Mouse (Mus musculus) liver, embryonic 14 days (tissue): Measurements from ENCODE around the gene Cetn4. TPM values are rescaled to one million over a fixed set of nuclear protein-coding genes. Genes with fewer than 3 reads are reported as not detected.

Experiments
- polyA plus RNA-seq: library from polyadenylated mRNA; depleted of rRNA; stranded (reverse); fragments of >200 nt; gene quantifications from 2 replicates; pipeline ENCODE4 v1.2.3, GENCODE M21; 2012; rRNA removed

The Cetn4 gene
- 1.6 and 1.8 TPM in 2 replicates for polyA plus RNA-seq

DNA sequence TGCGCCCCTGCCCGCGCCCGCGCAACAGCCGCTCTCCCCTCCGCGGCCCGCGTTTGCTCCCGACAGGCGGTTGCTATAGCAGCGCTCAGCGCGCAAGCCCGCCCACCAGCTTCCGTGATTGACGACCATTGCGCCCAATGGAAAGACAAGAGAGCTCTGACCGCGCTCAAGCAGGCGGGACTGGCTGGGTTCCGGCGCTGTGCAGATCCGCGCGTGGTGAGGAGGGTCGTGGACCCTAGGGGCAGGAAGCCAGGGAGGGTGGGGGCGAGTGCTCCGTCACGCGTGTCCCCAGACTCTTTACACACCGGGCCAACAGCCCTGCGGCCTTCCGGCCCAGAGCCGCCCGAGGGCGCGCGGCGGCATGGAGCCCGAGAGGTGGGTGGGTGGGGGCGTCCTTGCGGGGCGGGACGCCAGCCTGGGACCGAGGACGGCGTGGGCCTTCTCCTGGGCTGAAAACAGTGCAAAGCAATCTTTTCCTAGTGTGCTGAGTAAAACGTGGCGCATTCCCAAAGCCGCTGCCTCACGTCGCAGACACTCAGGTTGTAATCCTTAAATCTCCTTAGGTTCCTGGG lies at the start of gene Cetn4, which contains the start of gene Bbs12:
Cetn4 (minus strand) TSS at position 339 of the 572 bp plus-strand sequence.
Bbs12 (plus strand) TSS at position 185 of the 572 bp plus-strand sequence.

DNA sequence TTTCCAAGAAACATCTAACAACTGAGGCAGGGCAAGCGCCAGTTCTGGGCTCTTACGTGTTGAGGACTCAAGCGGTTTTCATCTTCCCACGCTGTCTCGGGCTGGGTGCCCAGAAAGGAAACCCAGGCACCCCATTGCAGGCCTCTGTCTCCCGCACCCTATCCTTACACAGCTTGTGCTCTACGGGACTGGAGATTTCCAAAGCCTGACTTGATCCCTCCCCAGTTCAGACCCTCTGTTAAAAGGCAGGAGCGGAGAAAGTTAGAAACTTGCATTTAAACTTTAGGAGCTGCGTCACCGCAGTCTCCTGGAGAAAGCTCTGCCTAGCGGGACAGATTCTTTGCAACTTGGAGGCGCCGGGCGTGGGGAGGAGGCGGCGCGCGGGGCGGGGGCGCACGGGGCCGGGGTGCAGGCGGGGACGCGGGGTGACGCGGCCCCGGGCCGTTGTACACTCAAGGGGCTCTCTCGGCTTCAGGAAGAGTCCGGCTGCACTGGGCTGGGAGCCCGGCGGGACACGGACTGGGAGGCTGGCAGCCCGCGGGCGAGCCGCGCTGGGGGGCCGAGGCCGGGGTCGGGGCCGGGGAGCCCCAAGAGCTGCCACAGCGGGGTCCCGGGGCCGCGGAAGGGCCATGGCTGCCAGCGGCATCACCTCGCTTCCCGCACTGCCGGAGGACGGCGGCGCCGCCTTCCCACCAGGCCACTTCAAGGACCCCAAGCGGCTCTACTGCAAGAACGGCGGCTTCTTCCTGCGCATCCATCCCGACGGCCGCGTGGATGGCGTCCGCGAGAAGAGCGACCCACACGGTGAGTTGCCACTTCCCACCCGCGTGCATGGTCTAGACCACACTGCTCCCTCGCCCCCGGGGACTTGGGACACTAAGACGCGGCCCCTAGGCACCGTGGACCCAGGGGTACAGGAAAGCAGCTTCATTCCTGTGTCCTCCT lies 36.0 kb upstream of the Cetn4 start, which contains the start of gene Fgf2:
Fgf2 (plus strand) TSS at position 126 of the 945 bp plus-strand sequence.

Other genes with a start within 250 kb of the Cetn4 start
- gene Adad1, start 249.2 kb downstream of the Cetn4 start, polyA plus RNA-seq = 0.05 and 0.10 TPM in 2 replicates
- gene Il2, start 186.7 kb downstream of the Cetn4 start, polyA plus RNA-seq = 0.05 TPM in 1 of 2 replicates, not detected in the other
- gene Il21, start 80.1 kb downstream of the Cetn4 start, polyA plus RNA-seq = not detected in 2 replicates
- 1.8 and 2.9 TPM in 2 replicates for gene Bbs12, start 154 bp downstream of the Cetn4 start, polyA plus RNA-seq
- gene Fgf2, start 35.6 kb upstream of the Cetn4 start, polyA plus RNA-seq = 0.06 TPM in 2 replicates
- gene Spata5, start 107.2 kb upstream of the Cetn4 start, polyA plus RNA-seq = 6.4 and 7.3 TPM in 2 replicates
- gene Nudt6, start 107.5 kb upstream of the Cetn4 start, polyA plus RNA-seq = 3.4 and 4.0 TPM in 2 replicates